Mouse (Mus musculus): ENCODE data around the gene Igfbp5.

The Igfbp5 gene

GRCm38 (mm10) chr1:72842666-72843459 is 31.8 kb downstream of the Igfbp5 start:
- DNase-seq (ENCODE audit: low read depth, low spot score): no peak

DNA sequence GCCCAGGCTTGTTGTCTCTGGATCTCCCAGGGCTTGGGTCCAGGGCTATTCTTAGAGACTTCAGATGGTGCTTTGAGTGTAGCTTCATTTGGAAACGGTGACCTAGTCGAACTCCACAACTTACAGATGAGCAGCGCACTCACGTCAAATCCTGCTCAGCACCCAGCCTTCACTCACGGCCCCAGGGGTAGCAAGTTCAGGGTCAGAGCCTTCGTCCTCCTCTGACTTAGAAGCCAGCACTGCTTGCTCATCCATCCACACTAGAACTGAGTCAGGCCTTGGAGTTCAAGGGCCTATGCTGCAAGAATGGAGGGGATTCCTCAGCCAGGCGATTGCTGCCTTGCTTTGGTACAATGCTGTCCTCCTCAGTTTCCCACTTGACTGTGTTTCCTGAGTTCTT is 34.9 kb downstream of the Igfbp5 start:
- DNase-seq (ENCODE audit: low read depth, low spot score): no peak

DNA sequence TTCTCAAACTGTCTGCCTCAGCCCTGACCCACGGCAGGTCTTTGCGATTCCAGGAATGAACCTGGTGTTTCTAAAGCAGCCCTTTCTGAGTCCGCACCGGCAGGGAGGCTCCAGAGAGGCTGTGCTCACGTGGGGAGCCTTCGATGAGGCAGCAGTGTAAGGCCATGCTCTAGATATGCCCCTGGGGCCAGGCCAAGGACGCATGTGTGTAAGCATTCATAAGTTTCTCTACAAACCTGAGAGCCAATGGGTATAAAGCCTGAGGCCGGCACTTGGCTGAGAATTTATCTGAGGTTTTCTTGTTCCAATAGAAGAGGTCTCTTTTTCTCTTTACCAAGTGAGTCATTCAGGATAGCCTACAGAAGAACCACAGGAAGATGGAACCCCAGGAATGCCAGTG is 35.3 kb downstream of the Igfbp5 start:
- no peak for DNase-seq (ENCODE audit: low read depth, low spot score)

GRCm38 (mm10) chr1:72833563-72833962 is 41.1 kb downstream of the Igfbp5 start:
- no peak for DNase-seq (ENCODE audit: low read depth, low spot score)

- DNase-seq (ENCODE audit: low read depth, low spot score): no peak
These were observed 42.0 kb downstream of the Igfbp5 start for GRCm38 (mm10) chr1:72832715-72833153.

GRCm38 (mm10) chr1:72830485-72830884 is 44.2 kb downstream of the Igfbp5 start:
- DNase-seq (ENCODE audit: low read depth, low spot score): no peak

DNA sequence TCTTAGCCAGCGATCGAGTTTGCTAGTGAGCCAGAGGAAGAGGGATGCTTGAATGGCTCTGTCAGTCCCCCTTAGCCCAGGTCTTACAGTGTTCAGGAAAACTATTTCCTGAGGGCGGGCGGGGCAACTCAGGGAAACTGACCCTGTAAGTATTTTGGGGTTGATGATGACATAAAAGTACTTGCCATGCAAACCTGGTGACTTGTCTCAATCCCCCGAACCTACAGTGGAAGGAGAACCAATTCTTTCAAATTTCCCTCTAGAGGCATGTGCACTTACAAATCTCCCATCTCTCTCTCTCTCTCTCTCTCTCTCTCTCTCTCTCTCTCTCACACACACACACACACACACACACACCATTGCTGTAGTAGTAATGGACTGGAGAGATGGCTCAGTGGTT is 45.8 kb downstream of the Igfbp5 start:
- no peak for DNase-seq (ENCODE audit: low read depth, low spot score)

DNA sequence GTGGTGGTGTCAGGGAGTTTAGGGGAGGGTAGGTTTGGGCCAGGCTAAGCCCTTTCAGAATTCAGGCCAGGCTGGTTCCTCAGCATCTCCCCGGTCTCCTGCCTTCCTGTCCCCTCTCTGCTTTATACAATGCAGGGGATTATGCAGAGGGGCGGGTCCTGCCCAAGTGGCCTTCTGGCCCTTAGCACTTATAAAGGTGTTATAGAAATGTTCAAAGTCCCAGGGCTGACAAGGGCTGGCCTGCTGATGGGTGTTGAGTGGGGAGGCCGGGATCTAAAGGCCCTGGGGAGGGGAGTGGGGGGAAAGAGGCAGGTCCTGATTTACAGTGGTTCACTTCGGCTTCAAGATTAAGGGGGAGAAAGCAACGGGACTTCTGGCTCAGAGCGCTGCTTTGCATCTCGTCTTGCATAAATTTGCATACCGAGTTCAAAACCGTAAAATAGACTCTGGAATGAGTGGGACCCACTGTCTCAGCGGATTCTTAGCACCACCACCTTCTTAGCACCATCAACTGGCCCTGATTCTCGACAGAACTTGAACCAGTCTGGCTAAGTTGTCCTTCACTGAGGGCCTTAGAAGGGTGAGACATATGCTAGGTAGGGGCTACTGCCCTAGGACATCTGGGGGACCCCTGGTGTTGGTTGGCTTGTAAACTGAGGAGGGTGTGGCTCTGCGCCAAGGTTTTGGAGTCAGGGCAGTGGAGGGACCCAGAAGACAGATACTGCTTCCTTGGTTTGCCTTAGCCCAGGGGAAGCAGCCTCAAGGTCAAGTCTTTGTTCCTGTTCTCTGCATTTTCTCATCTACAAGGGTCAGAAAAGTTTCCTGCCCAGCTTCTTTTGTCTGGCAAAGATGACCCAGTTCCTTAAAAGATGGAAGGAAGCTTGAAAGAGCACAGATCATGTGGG is 47.0 kb downstream of the Igfbp5 start:
- no peak for DNase-seq (ENCODE audit: low read depth, low spot score)

- DNase-seq (ENCODE audit: low read depth, low spot score): no peak
These were observed 47.8 kb downstream of the Igfbp5 start for GRCm38 (mm10) chr1:72826931-72827330.

- DNase-seq (ENCODE audit: low read depth, low spot score): no peak
These were observed 48.2 kb downstream of the Igfbp5 start for GRCm38 (mm10) chr1:72826446-72826845.

DNA sequence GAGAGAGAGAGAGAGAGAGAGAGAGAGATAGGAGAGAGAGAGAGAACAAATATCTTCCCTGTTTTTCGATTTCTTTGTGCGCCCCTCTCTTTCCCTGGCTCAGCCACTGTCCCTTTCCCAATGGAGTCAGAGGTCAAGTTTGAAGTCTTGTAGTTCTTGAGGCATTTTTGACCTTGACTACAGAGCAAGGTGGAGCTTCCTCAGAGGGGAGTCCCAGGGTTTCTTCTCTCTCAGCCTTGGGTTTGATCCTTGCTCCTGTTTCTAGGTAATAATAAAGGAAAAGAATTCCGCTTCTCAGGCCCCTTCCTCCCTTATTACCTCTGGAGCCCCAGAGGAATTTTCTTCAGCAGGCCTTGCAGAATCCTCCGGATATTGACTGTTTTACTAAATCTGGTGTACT is 48.8 kb downstream of the Igfbp5 start:
- no peak for DNase-seq (ENCODE audit: low read depth, low spot score)

DNA sequence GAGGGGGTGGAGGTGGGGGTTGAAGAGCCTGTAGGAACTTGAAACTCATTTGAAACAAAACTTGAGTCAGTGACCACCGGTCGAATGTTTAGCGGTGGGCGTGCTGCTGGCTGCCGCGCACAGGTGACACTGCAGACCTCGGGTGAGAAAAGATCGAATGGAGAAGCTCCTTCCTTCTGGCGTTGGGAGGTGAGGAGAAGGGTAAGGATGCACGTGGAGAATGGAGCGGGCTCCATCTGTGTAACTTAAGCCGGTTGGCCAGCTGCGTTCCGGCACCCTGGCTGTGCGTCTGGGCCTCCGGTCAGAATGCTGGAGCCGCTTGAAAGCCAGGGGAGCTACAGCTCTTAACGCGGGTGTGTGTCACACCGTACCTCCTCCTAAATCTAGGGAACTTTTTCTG is 49.4 kb downstream of the Igfbp5 start:
- no peak for DNase-seq (ENCODE audit: low read depth, low spot score)

- DNase-seq (ENCODE audit: low read depth, low spot score): no peak
These were observed 50.0 kb downstream of the Igfbp5 start for GRCm38 (mm10) chr1:72824707-72825101.

DNA sequence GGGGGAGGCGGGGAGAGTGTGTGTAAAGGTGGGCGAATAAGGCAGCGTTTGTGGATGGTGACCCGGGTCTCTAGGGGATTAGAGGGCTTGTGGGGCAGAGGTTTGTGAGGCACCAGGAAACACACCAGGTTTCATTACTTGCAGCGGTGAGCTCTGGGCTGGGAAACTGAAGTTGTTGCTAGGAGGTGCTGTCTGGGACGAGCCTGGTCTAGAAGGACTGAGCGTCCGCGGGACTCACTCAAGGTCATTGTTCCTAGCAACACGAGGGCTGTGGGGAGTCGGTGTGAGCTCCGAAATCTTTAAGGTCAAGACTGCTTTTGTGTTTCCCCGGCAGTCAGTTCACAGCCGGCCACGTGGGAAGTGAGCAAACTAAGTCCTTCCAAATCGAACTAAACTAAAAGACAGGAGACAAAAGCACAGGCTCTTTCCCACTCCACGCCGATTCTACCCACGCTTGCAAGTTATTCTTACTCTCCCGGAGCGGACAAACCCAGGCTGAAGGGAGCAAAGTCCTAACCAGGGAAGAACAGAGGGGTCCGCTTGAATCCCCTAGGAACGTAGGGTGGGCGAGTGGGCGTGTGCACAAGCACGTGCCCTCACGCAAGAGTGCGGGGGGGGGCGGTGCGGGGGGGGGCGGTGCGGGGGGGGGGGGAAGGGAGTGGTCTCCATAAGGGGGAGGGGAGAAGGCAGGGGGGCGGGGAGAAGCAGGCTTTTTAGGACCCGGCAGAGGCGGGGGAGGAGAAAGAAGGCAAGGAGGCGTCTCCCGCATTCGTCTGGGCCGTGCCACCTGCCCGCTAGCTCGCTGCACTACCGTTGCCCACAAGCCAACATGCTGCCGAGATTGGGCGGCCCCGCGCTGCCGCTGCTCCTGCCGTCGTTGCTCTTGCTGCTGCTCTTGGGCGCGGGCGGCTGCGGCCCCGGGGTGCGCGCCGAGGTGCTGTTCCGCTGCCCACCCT is 50.7 kb downstream of the Igfbp5 start, which contains the start of gene Igfbp2:
TSS of gene Igfbp2 (plus strand) at position 753 of the 956 bp plus-strand sequence.
- no peak for DNase-seq (ENCODE audit: low read depth, low spot score)

GRCm38 (mm10) chr1:72822893-72823292 is 51.8 kb downstream of the Igfbp5 start:
- DNase-seq (ENCODE audit: low read depth, low spot score): no peak

- no peak for DNase-seq (ENCODE audit: low read depth, low spot score)
These were observed 54.7 kb downstream of the Igfbp5 start for GRCm38 (mm10) chr1:72819995-72820394.

- no peak for DNase-seq (ENCODE audit: low read depth, low spot score)
These were observed 59.1 kb downstream of the Igfbp5 start for GRCm38 (mm10) chr1:72815616-72816015.

DNA sequence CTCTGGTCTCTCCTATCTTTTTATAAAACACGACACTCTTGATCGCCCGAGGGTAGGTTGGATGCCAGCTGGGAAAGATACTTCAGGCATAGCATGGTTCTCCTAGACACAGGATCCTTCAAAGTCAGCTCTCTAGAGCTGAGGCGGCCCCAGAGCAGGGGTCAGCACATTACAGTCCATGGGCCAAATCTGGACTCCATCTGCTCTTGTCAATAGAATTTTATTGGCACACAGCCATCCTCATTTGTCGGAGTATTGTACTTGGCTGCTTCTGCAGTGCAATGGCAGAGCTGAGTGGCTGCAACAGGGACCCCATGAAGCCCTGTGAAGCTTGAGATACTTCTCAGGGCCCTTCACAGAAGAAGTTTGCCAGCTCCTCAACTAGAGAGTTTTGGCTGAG is 59.5 kb downstream of the Igfbp5 start:
- DNase-seq (ENCODE audit: low read depth, low spot score): no peak

DNA sequence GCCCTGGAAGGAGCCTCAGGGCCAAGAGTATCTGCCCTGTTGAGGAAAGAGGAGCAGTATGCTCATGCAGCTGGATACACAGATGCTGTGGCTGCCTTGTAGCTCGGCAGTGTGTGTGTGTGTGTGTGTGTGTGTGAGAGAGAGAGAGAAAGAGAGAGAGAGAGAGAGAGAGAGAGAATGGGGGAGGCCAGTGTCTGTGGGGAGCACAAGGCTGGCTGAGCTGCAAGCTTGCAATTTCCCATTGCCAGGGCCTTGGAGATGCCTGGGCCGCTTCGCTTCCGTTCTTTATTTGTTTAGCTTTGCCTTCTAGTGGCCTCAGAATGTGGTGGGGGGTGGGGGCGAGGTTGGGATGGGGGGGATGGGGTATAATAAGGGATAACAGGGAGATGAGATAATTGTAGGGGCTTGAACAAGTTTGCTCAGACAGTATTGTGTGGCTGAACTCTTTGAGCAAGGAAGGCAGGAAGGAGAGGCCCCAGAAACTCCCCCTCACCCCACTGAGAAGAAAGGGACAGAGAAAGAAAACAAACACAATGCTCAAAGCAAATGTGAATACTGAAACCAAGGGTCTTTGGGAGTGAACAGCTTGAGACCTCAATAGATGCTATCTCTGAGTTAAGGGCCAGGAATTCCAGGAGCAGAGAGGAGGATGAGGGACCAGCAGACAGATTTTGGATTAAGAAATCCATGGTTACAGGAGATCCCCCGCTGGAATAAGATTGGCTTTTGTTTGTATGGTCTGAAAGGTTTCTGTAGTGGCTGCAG is 60.9 kb downstream of the Igfbp5 start:
- DNase-seq (ENCODE audit: low read depth, low spot score): no peak

DNA sequence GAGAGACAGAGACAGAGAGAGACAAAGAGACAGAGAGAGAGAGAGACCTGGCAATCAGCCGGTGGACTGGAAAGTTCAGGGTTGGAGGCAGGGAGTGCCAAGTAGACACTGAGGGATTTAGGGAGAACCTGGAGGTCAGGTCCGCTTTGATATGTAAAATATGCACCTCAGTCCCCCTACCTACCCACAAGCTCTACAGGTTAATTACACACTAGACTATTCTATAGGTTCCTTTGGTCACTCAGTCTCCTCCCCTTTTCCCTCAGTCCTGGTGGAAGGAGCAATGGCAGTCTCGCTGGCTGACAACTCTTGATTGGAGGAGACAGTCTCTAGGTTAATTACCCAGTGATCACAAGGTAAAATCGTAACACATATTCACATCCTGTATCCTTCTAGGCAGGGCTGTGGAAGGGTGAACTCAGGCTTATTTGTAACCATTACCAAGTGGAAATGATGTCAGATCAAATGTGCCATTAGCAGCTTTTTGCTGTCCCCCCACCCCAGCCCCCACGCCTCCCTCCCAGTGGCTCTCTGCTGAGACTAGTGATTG is 61.5 kb downstream of the Igfbp5 start:
- DNase-seq (ENCODE audit: low read depth, low spot score): no peak

Measured in skeletal muscle tissue, adult 2 months (tissue).